9 mouse cellular contexts compared by ENCODE assay signal in genomic region chr1:136947394-136948126, GRCm38 (mm10). TPM values are rescaled to one million over a fixed set of nuclear protein-coding genes. Genes with fewer than 3 reads are reported as not detected.
DNase-seq lines count a peak whose midpoint lies in the region; ATAC-seq and TF ChIP-seq lines count a peak whose summit lies in the region.
"Had no signal": no experiment of that assay in that cellular context is flagged by ENCODE, and none has a peak within 500 bp of the region (broad histone marks: within the 10 kb centered on the region; RNA-seq: fewer than 3 reads in every experiment).

No protein-coding gene starts in this region.

- no peak overlapping the region for H3K27ac ChIP-seq in heart, postnatal 0 days (ENCODE audit: low read depth)
- peak overlapping the region; percentile 33; the same call in 1 of the 2 replicates for H3K27ac ChIP-seq in liver, embryonic 15.5 days (replicated peaks)

- H3K27me3 ChIP-seq in heart, postnatal 0 days (ENCODE audit: control insufficient read depth, insufficient read depth, low read length) = peaks cover 87% of the 10 kb centered on the region
- H3K27me3 ChIP-seq in liver, embryonic 15.5 days = peaks cover 85% of the 10 kb centered on the region

- no peak for TF ChIP-seq EP300 in heart, postnatal 0 days (IDR thresholded peaks at IDR 0.05; ENCODE audit: low read depth)

- WGBS in heart, postnatal 0 days = 3% methylated on average over 20 of the region's 20 CpGs
- WGBS in liver, embryonic 15.5 days (ENCODE audit: insufficient replicate concordance) = 3% methylated on average over 20 of the region's 20 CpGs

- peak; percentile 4 for DNase-seq in right cerebral cortex, postnatal 25 days
- no peak for DNase-seq in right cerebral cortex, postnatal 36 days (ENCODE audit: low spot score in 2 of 2)
- no peak for DNase-seq in heart, postnatal 0 days (ENCODE audit: low spot score)
- DNase-seq in cerebellum, adult 9-11 months = no peak
- DNase-seq in cerebellum, postnatal 14 days = no peak

- no peak for TF ChIP-seq CTCF in heart, postnatal 0 days (IDR thresholded peaks at IDR 0.05; ENCODE audit: low read depth)

- no peaks in the 10 kb centered on the region for H3K9me3 ChIP-seq in heart, postnatal 0 days (replicated peaks; ENCODE audit: control insufficient read depth, low read length)
- H3K9me3 ChIP-seq in liver, embryonic 15.5 days (replicated peaks) = no peaks in the 10 kb centered on the region

- H3K9ac ChIP-seq in heart, postnatal 0 days (replicated peaks; ENCODE audit: low read depth, low read length) = 0 out of 2 replicates have a peak overlapping the region, but pooled peaks have one; percentile 35
- H3K9ac ChIP-seq in liver, embryonic 15.5 days = peak overlapping the region; percentile 43

- H3K4me1 ChIP-seq in heart, postnatal 0 days (ENCODE audit: control insufficient read depth, insufficient read depth) = peaks cover 12% of the 10 kb centered on the region
- H3K4me1 ChIP-seq in liver, embryonic 15.5 days (replicated peaks) = no peaks in the 10 kb centered on the region

- ATAC-seq in heart, postnatal 0 days (ENCODE audit: insufficient read depth, low read depth) = no peak
- no peak for ATAC-seq in liver, embryonic 15.5 days (ENCODE audit: insufficient read depth)
- ATAC-seq in cerebellum, adult (ENCODE audit: insufficient number of reproducible peaks, low FRiP score, low TSS enrichment) = no peak

- no peaks in the 10 kb centered on the region for H3K36me3 ChIP-seq in heart, postnatal 0 days (replicated peaks; ENCODE audit: control insufficient read depth, insufficient read depth, low read length)
- no peaks in the 10 kb centered on the region for H3K36me3 ChIP-seq in liver, embryonic 15.5 days (replicated peaks)

- H3K4me2 ChIP-seq in heart, postnatal 0 days (ENCODE audit: low read depth, low read length) = peak overlapping the region; percentile 68
- H3K4me2 ChIP-seq in liver, embryonic 15.5 days = peak overlapping the region; percentile 54

- peak overlapping the region; percentile 50 for H3K4me3 ChIP-seq in heart, postnatal 0 days (ENCODE audit: low read depth, low read length)
- peak overlapping the region; percentile 53 for H3K4me3 ChIP-seq in liver, embryonic 15.5 days (replicated peaks)

RNA-seq across cellular contexts. Expression of gene Nr5a2, which starts 12.7 kb away (rescaled TPM):
- total RNA-seq in heart, postnatal 0 days (2014; rRNA removed; ENCODE audit: low replicate concordance) = 1.2 and 1.6 TPM in 2 replicates
- 0.29 and 0.45 TPM in 2 replicates for polyA plus RNA-seq in heart, postnatal 0 days (2015; fragmentation: Nextera tagmentation; extraction: Ambion mirVana)
- polyA plus RNA-seq in liver, embryonic 15.5 days (2015; fragmentation: Nextera tagmentation; extraction: Ambion mirVana) = 2.2 and 2.4 TPM in 2 replicates
- total RNA-seq: hematopoietic stem cell, adult 5-6 weeks; neutrophil, adult 5-6 weeks had no signal
